In the genomic region with DNA sequence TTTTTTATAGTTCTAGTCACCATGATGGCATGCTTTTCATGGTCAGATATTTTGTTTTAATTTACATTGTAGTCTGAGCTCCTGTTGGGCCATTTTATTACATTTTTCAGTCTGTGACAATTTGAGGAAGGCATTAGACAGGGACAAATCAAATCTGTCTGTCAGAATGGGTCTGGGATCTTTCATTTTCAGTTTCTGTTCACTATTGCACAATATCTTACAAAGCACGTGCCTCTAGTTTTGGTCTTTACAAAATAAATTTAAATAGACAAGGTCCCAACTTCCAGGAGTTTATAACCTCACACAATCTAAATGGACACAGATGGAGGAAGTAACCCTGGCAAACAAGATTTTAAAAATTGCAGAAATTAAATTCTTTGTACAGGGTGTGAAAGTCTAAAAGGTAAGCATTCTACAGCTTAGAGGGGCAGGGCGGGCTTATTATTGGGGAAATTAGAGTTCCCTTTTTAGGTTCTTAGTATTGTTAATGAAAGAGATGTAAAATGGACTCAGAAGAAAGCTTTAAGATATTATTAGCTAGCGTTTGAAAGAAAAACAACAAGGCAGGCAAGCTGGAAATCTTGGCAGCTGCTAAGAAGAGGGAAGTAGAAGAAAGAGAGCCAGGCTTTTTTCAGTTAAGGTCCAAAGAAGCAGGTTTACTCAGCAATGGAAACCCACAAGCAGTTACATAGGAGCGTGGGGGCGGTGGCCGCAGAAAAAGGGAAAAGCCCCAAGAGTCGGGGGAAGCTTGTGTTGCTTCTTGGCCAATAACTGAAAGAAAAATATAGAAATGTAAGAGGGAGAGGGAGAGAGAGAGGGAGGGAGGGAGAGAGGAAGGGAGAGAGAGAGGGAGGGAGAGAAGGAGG, we compare ENCODE assay signal across 18 mouse cellular contexts.
DNase-seq lines count a peak whose midpoint lies in the region; ATAC-seq and TF ChIP-seq lines count a peak whose summit lies in the region.
"Had no signal": no experiment of that assay in that cellular context is flagged by ENCODE, and none has a peak within 500 bp of the region (broad histone marks: within the 10 kb centered on the region; RNA-seq: fewer than 3 reads in every experiment).

No protein-coding gene starts in this region.

- H3K4me1 ChIP-seq in forebrain, postnatal 0 days (ENCODE audit: insufficient read depth) = no peaks in the 10 kb centered on the region
- H3K4me1 ChIP-seq in forebrain, embryonic 15.5 days = 0 out of 2 replicates have a peak, but pooled peaks cover 6% of the 10 kb centered on the region
- no peaks in the 10 kb centered on the region for H3K4me1 ChIP-seq in liver, embryonic 12.5 days
- H3K4me1 ChIP-seq: hindbrain, embryonic 12.5 days; neural tube, embryonic 12.5 days had no signal

- H3K4me2 ChIP-seq in forebrain, postnatal 0 days (ENCODE audit: low read depth) = no peak overlapping the region
- H3K4me2 ChIP-seq in forebrain, embryonic 15.5 days (replicated peaks) = no peak overlapping the region
- H3K4me2 ChIP-seq in liver, embryonic 12.5 days = no peak overlapping the region
- H3K4me2 ChIP-seq: heart, embryonic 13.5 days; hindbrain, embryonic 12.5 days; liver, embryonic 11.5 days; neural tube, embryonic 12.5 days had no signal

- no peak overlapping the region for H3K4me3 ChIP-seq in forebrain, postnatal 0 days (ENCODE audit: low read depth, low read length)
- H3K4me3 ChIP-seq in forebrain, embryonic 15.5 days = no peak overlapping the region
- no peak overlapping the region for H3K4me3 ChIP-seq in liver, embryonic 12.5 days
- H3K4me3 ChIP-seq: heart, embryonic 13.5 days; hindbrain, embryonic 12.5 days; neural tube, embryonic 12.5 days had no signal

- intact Hi-C loops in left cerebral cortex, postnatal 10 days (cut with DNase I) = no loop called here

- 40% methylated on average over 7 of the region's 7 CpGs for WGBS in forebrain, postnatal 0 days
- 42% methylated on average over 7 of the region's 7 CpGs for WGBS in forebrain, embryonic 15.5 days
- 38% methylated on average over 7 of the region's 7 CpGs for WGBS in liver, embryonic 12.5 days (ENCODE audit: insufficient replicate concordance)

- no peak for ATAC-seq in forebrain, postnatal 0 days
- ATAC-seq in forebrain, embryonic 15.5 days (replicated peaks) = no peak
- ATAC-seq in liver, embryonic 12.5 days = no peak
- peak; percentile 94 for ATAC-seq in megakaryocyte progenitor cell, adult 5-6 weeks (replicated peaks; ENCODE audit: poor library complexity)
- ATAC-seq: intestine, embryonic 16.5 days had no signal

- no peak for TF ChIP-seq CTCF in forebrain, postnatal 0 days (IDR thresholded peaks at IDR 0.05; ENCODE audit: low read depth)
- TF ChIP-seq CTCF in brain, embryonic 14.5 days (IDR thresholded peaks at IDR 0.05; ENCODE audit: borderline replicate concordance, extremely low read depth, insufficient read depth, insufficient read length) = no peak

- no peak overlapping the region for H3K9ac ChIP-seq in forebrain, postnatal 0 days
- no peak overlapping the region for H3K9ac ChIP-seq in forebrain, embryonic 15.5 days (replicated peaks)
- no peak overlapping the region for H3K9ac ChIP-seq in liver, embryonic 12.5 days
- H3K9ac ChIP-seq: heart, embryonic 13.5 days; hindbrain, embryonic 12.5 days; neural tube, embryonic 12.5 days had no signal

- H3K36me3 ChIP-seq in forebrain, postnatal 0 days (ENCODE audit: insufficient read depth) = no peaks in the 10 kb centered on the region
- no peaks in the 10 kb centered on the region for H3K36me3 ChIP-seq in forebrain, embryonic 15.5 days
- H3K36me3 ChIP-seq in liver, embryonic 12.5 days = no peaks in the 10 kb centered on the region
- H3K36me3 ChIP-seq: heart, embryonic 13.5 days; hindbrain, embryonic 12.5 days; neural tube, embryonic 12.5 days had no signal

- no peak for TF ChIP-seq POLR2A in brain, embryonic 14.5 days (IDR thresholded peaks at IDR 0.05; ENCODE audit: borderline replicate concordance, extremely low read depth, insufficient read depth, insufficient read length, poor library complexity, severe bottlenecking)

- H3K27ac ChIP-seq in forebrain, postnatal 0 days (ENCODE audit: low read depth, low read length) = no peak overlapping the region
- H3K27ac ChIP-seq in forebrain, embryonic 15.5 days (replicated peaks) = no peak overlapping the region; the same call in 1 of the 2 replicates
- no peak overlapping the region for H3K27ac ChIP-seq in liver, embryonic 12.5 days
- H3K27ac ChIP-seq: heart, embryonic 13.5 days; hindbrain, embryonic 12.5 days; neural tube, embryonic 12.5 days had no signal

- H3K27me3 ChIP-seq in forebrain, postnatal 0 days (ENCODE audit: insufficient read depth, low read length) = no peaks in the 10 kb centered on the region
- no peaks in the 10 kb centered on the region for H3K27me3 ChIP-seq in forebrain, embryonic 15.5 days
- H3K27me3 ChIP-seq in liver, embryonic 12.5 days (replicated peaks) = no peaks in the 10 kb centered on the region
- H3K27me3 ChIP-seq: heart, embryonic 13.5 days; hindbrain, embryonic 12.5 days; neural tube, embryonic 12.5 days had no signal

- peak; percentile 26 for DNase-seq in forebrain, postnatal 0 days
- peak; percentile 5 for DNase-seq in liver
- peak; percentile 35 for DNase-seq in brain, embryonic 14.5 days (ENCODE audit: low read depth)
- no peak for DNase-seq in left cerebral cortex, postnatal 10 days (ENCODE audit: extremely low spot score in 1 of 2, low spot score in 2 of 2)
- no peak for DNase-seq in ovary, postnatal 36 days (ENCODE audit: low spot score)
- DNase-seq: cerebellum, adult 8-10 months; embryo, embryonic 11 days; kidney, postnatal 4 days; lung, postnatal 10 days; midbrain, embryonic 14.5 days had no signal

- no peaks in the 10 kb centered on the region for H3K9me3 ChIP-seq in forebrain, postnatal 0 days (ENCODE audit: low read length)
- H3K9me3 ChIP-seq in forebrain, embryonic 15.5 days = no peaks in the 10 kb centered on the region
- H3K9me3 ChIP-seq in liver, embryonic 12.5 days (replicated peaks) = no peaks in the 10 kb centered on the region
- H3K9me3 ChIP-seq: heart, embryonic 13.5 days; hindbrain, embryonic 12.5 days; neural tube, embryonic 12.5 days had no signal

Comparison
In these comparisons a context has a peak if more than half of its experiments do, and no peak if none do; other contexts are left out.
1. DNase-seq: peak in forebrain, postnatal 0 days (single experiment), liver (single experiment) and brain, embryonic 14.5 days (single experiment); none in left cerebral cortex, postnatal 10 days (0 of 2) and ovary, postnatal 36 days (single experiment).